Mouse (Mus musculus): ENCODE data around the gene Immp2l.

DNA sequence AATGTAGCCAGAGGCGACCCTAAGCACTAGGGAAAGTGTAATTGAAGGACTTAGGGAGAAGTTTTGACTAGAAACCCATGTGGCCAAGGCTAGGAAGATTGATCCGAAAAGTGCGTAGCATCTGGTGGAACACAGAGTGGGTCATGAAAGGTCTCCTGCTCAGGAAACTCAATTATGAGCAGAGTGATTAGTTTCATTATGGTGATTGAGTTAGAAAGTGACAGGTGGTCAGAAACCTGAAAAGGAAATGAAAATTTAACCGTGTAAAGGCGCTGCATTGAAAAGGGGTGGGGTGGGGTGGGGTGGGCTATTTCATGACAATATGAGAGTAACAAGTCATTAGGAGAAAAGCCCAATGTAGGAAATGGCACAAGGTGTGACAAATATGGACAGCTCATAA lies 15.9 kb downstream of the Immp2l start:
- TF ChIP-seq GATA1 (IDR thresholded peaks at IDR 0.05; ENCODE audit: borderline replicate concordance, low read length) (no peak), FLI1 (IDR thresholded peaks at IDR 0.05; ENCODE audit: low read length) (no peak)
